Mouse (Mus musculus) CD4-positive, CD25-positive, alpha-beta regulatory T cell (primary cell): ENCODE data around the gene Rps29. TPM values are rescaled to one million over a fixed set of nuclear protein-coding genes. Genes with fewer than 3 reads are reported as not detected.

Source experiments
- polyA plus RNA-seq: library from polyadenylated mRNA; unstranded; fragments of 100-300 nt; shearing (Covaris generic); gene quantifications from one replicate; pipeline ENCODE4 v1.2.1, GENCODE M21; 2017

Gene Rps29
- 1,962 TPM for polyA plus RNA-seq

DNA sequence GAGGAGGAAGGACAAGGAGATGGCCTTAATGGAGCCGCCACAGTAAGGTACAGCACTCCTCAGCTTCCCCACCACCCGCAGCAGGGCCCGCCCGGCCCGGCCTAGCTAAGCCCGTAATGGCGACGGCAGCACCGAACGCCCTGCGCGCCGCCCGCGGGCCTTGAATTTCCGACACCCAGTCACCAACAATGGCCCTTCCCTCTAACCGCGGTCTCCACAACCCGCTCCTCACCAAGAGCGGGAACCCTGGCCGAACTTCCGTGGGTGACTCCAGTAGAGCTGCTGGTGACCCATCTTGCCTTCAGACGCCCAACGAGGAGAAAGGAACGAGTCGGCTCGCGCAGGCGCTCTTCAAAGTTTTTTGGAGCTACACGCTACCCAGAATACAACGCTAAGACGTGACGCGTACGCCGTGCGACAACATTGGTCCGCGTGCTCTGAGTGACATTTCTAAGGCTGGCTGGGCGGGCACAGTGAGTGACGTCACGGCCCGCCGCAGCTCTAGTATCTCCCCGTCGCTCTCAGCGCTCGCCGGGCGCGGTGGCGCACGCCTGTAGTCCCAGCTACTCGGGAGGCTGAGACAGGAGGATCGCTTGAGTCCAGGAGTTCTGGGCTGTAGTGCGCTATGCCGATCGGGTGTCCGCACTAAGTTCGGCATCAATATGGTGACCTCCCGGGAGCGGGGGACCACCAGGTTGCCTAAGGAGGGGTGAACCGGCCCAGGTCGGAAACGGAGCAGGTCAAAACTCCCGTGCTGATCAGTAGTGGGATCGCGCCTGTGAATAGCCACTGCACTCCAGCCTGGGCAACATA is at the start of gene Rps29:
TSS of gene Rps29 (minus strand) at position 422 of the 813 bp plus-strand sequence.

DNA sequence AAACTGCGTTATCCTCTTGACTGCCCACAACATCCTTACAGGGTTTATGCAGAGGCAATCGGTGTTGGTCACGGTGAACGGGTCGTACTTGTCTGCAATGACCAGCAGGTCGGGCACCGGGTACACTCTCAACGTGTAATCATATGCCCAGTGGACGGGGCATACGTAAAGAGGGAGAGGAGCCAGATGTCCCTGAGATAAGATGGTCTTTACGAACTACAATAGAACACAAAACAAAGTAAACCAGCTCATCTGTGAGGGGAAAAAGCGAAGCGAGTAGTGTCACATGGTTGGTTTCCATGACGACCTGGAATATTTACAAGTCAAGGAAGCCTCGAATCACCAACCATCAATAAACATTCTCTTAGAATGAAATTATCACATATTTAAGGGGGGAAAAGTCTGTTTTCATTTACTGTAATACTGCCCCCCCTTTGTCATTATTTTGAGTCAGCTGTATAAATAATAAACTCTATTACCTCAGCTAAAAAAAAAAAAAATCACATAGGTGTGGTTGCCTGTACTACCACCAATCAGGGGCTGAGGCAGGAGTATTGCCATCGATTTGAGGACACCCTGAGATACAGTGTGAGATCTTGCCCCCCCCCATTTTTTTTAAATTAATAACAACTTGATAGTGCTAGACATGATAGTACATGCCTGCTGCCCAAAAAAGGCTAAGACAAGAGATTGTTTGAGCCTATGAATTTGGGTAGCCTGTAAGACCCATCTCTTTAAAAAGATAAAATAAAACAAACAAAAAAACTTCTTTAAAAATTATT is 45.3 kb upstream of the Rps29 start, which contains the start of gene Gm49384:
TSS of gene Gm49384 (minus strand) at position 216 of the 782 bp plus-strand sequence.

DNA sequence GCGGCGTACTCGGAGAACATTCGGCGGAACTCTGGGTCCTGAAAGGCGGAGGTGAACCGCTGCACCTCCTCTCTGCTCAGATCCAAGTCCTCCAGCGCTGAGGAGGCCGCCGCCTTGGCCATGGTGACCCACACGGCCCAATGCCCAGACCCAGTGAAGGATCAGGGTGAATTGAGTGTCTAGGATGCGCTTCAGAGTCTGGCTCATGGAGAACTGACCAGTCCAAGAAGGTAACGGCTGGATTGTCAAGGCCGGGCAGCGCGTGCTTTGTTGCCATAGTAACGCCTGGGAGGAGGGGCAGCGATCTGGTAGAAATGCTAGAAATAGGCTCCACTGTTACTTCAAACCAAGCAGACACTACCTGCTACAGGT is 39.2 kb upstream of the Rps29 start, which contains the start of gene Dnaaf2:
TSS of gene Dnaaf2 (minus strand) at position 266 of the 372 bp plus-strand sequence.

DNA sequence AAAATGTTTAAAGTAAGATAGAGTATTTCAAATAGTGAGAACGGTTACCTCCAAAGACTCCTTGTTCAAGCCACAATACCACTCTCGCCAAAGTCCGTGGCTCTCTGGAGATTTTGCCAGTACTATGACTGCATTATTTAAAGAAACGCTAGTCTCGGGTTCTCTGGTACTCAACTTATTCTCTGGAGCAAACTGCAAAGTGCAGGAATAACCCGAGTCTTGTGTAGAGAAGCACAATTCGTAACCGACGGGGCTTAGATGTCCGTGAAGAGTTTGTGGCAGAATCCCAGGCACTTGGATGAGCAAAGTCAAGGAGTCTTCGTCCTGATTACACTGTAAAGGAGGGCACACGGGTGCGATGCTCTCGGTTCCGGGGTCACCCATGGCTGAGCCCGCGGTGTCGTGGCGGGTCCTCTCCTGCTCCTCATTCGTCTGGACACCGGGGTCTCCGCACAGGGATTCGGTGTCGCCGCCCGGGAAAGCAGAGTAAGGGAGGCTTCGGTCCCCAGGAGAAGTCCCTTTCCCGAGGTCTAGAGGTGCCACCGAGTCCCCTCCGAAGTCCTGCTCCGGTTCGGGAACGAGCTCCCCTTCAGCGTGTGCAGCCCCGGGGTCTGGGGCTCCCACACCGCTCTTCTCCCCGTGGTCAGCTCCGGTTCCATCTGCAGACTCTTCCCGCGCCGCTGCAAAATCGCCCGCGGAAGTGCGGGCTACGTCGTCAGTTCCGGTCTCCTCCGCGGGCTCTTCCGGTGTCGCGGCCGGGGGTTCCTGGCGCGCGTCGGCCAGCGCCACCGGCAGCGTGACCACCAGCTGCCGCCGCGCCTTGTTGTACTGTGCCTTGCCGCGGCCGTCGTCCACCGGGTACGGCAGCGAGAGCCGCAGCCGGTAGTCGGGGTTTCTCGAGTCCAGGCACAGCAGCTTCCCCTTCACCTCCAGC is 37.7 kb upstream of the Rps29 start, which contains the start of gene Gm49383:
TSS of gene Gm49383 (minus strand) at position 661 of the 934 bp plus-strand sequence.

DNA sequence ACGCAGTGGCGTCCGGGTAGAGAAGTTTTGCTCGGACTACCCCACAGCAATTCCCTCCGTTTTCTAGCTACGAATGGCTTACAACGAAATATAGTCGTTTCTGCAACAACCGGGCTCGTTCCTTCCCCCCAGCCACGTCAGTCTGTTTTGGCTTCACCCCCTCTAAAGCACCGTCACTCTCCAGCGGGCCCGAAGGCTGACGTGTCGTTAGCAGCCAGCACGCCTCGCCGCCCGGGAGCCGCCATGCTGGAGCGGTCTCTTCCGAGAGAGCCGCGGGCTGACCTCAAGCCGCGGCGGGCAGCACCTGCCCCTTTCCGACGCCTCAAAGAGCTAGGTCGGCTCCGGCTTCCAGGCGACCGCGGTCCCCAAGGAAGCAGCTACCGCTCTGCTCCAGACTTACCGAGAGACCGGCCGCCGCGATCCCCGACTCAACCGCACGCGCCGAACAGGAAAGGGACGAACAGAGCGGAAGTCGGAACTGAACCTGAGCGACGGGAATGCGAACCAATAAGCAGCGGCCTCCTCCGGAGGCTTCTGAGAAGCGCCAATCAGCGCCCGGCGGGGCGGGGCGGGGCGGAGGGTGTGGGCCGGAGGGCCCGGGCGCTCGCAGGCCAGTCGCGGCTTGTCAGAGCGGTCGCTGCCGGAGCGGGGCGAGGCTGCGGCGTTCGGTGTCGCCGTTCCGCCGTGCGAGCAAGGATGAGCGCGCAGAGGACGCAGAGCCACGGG is 24.8 kb upstream of the Rps29 start, which contains the start of the genes Rpl36al and Mgat2:
TSS of gene Rpl36al (minus strand) at position 501 of the 726 bp plus-strand sequence.
TSS of gene Mgat2 (plus strand) at position 575 of the 726 bp plus-strand sequence.

DNA sequence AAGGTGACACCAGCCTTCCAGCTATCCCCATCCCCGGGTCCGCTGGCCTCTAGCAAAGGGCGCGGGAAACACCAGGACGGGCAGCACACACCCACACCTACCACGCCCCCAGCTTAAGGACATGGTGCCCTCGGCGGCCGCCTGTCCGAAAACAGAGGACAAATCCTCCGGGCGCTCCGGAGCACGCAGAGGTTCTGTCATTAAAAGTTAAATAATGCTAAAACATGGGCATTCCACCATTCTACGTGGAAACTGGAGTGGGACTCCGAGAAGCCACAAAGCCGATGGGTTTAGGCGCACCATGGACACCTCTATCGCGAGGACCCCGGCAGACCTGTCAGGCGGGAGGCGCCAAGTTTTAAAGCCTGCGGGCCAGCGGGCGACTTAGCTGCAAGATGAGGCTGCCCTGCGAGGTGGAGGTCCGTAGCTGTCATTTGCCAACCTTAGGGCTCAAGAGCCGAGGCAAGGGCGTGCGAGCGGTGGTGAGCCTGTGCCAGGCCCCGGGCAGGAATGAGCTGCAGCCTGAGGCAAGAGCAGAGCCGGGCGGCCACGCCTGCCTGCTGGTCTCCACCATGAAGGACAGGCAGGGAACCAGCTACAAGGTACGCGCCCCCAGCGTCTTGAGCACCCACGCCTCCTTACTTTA is 9.6 kb upstream of the Rps29 start, which contains the start of gene Lrr1:
TSS of gene Lrr1 (plus strand) at position 354 of the 646 bp plus-strand sequence.

Other genes starting within 250 kb of the Rps29 start
- 0.73 TPM for gene Lrr1, start 9.6 kb upstream of the Rps29 start, polyA plus RNA-seq
- gene Rpl36al, start 24.9 kb upstream of the Rps29 start, polyA plus RNA-seq: 387 TPM
- 79.7 TPM for gene Mgat2, start 25.0 kb upstream of the Rps29 start, polyA plus RNA-seq
- gene Gm49383, start 37.9 kb upstream of the Rps29 start, polyA plus RNA-seq: 15.1 TPM
- gene Dnaaf2, start 39.2 kb upstream of the Rps29 start, polyA plus RNA-seq: 8.3 TPM
- 17.8 TPM for gene Gm49384, start 45.1 kb upstream of the Rps29 start, polyA plus RNA-seq
- gene Pole2, start 69.0 kb upstream of the Rps29 start, polyA plus RNA-seq: 8.8 TPM
- 40.0 TPM for gene Klhdc1, start 82.0 kb upstream of the Rps29 start, polyA plus RNA-seq
- 59.0 TPM for gene Klhdc2, start 137.5 kb upstream of the Rps29 start, polyA plus RNA-seq
- gene Nemf, start 198.0 kb upstream of the Rps29 start, polyA plus RNA-seq: 123 TPM
- gene Arf6, start 213.0 kb upstream of the Rps29 start, polyA plus RNA-seq: 343 TPM
- gene Gm9887, start 213.3 kb upstream of the Rps29 start, polyA plus RNA-seq: 6.1 TPM